Mouse (Mus musculus): ENCODE measurements around the gene Pptc7.

Gene Pptc7

GRCm38 (mm10) chr5:122336554-122337294 lies 52.6 kb downstream of the Pptc7 start:
- no peak for DNase-seq

- DNase-seq, result no peak
Measured at GRCm38 (mm10) chr5:122342874-122343273, 58.7 kb downstream of the Pptc7 start.

- no peak for DNase-seq
Measured at GRCm38 (mm10) chr5:122343768-122344167, 59.6 kb downstream of the Pptc7 start.

GRCm38 (mm10) chr5:122344260-122344659 lies 60.1 kb downstream of the Pptc7 start:
- DNase-seq, result peak; percentile 75 to 89

- no peak for DNase-seq
Measured at GRCm38 (mm10) chr5:122345777-122346176, 61.6 kb downstream of the Pptc7 start.

GRCm38 (mm10) chr5:122353807-122354491 lies 69.8 kb downstream of the Pptc7 start, which contains the start of the genes Rad9b and Vps29:
TSS of gene Rad9b (minus strand) at chr5:122354233.
TSS of gene Vps29 (plus strand) at chr5:122354369.
- DNase-seq, result peak; percentile 96 to 99

GRCm38 (mm10) chr5:122354492-122355067 lies 70.4 kb downstream of the Pptc7 start:
- DNase-seq, result no peak

- peak in 1 of 2 experiments; percentile 42 for DNase-seq
Measured at GRCm38 (mm10) chr5:122371591-122372191, 87.5 kb downstream of the Pptc7 start, which contains the start of gene Gpn3. TSS of gene Gpn3 (plus strand) at chr5:122371876.

GRCm38 (mm10) chr5:122372192-122372769 lies 88.1 kb downstream of the Pptc7 start, which contains the start of gene Fam216a:
TSS of gene Fam216a (minus strand) at chr5:122372364.
- peak; percentile 99 to 100 for DNase-seq

GRCm38 (mm10) chr5:122372878-122373277 lies 88.7 kb downstream of the Pptc7 start:
- no peak for DNase-seq
